Mouse (Mus musculus): ENCODE results near the gene Eif4a1.

DNA sequence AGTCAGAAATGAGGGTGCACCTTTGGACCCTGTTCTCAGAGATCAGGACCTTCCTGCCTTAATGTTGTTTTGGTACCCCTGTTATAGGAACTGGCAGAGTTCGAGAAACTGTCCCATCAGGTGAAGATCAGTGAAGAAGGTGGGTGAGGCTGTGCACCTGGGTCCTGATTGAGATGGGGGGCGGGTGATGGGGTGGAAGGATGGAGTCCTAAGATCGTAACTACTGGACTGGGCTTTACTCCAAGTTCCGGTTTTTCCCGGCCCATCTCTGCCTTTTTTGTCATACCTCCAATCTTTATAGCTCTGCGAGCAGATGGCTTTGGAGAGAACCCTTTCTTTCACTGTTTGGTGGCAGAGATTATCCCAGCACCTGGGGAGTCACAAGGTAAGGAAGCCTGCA lies 49.8 kb downstream of the Eif4a1 start:
- TF ChIP-seq POLR2A (IDR thresholded peaks at IDR 0.05; ENCODE audit: low read depth, low read length) (no peak), SIN3A (IDR thresholded peaks at IDR 0.05; ENCODE audit: low read length) (no peak)

Measured in CH12.LX (cell line).